ENCODE assay signal across 17 mouse cellular contexts in the genomic region with DNA sequence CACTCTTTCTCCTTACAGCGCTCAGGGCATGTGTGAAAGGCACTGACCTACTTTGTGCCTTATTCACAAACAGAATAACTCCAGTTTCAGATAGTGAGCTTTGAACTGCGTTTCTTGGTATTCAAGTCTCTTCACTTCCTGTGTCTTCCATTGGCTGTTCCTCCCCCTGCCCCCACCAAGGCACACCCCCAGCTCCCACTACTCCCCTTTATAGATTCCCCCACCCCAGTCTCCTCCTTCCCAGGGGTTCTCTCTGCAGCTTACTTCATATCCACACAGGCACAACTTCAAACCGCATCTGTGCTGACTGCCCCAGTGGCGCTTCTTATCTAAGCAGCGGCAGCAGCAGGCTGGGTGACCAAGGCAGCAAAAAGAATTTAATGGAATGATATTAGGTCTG.
A peak's percentile ranks its signal among the peaks of the same experiment; 100 is the strongest.
DNase-seq lines count a peak whose midpoint lies in the region; ATAC-seq and TF ChIP-seq lines count a peak whose summit lies in the region.
"Had no signal": no experiment of that assay in that cellular context is flagged by ENCODE, and none has a peak within 500 bp of the region (broad histone marks: within the 10 kb centered on the region; RNA-seq: fewer than 3 reads in every experiment).

No protein-coding gene starts in this region.

- WGBS in heart, embryonic 16.5 days, result 41% methylated on average over 5 of the region's 5 CpGs
- 48% methylated on average over 5 of the region's 5 CpGs for WGBS in liver, embryonic 11.5 days
- WGBS in forebrain, postnatal 0 days, result 78% methylated on average over 5 of the region's 5 CpGs
- 80% methylated on average over 5 of the region's 5 CpGs for WGBS in hindbrain, postnatal 0 days

- no peaks in the 10 kb centered on the region for H3K36me3 ChIP-seq in heart, embryonic 16.5 days (ENCODE audit: control insufficient read depth, insufficient read depth)
- no peaks in the 10 kb centered on the region for H3K36me3 ChIP-seq in G1E (replicated peaks)
- no peaks in the 10 kb centered on the region for H3K36me3 ChIP-seq in liver, embryonic 11.5 days (ENCODE audit: control insufficient read depth, insufficient read depth, low read length)
- H3K36me3 ChIP-seq in forebrain, postnatal 0 days (ENCODE audit: insufficient read depth), result no peaks in the 10 kb centered on the region
- no peaks in the 10 kb centered on the region for H3K36me3 ChIP-seq in hindbrain, postnatal 0 days (ENCODE audit: insufficient read depth, low read length)
- H3K36me3 ChIP-seq: embryonic facial prominence, embryonic 12.5 days; forebrain, embryonic 12.5 days; heart, embryonic 13.5 days; limb, embryonic 13.5 days had no signal

- H3K4me2 ChIP-seq in heart, embryonic 16.5 days (ENCODE audit: low read depth, low read length), result 0 out of 2 replicates have a peak overlapping the region, but pooled peaks have one; percentile 9
- peak overlapping the region; percentile 19 for H3K4me2 ChIP-seq in liver, embryonic 11.5 days
- H3K4me2 ChIP-seq in forebrain, postnatal 0 days (ENCODE audit: low read depth), result no peak overlapping the region
- H3K4me2 ChIP-seq in hindbrain, postnatal 0 days (ENCODE audit: low read depth, low read length), result no peak overlapping the region
- H3K4me2 ChIP-seq: embryonic facial prominence, embryonic 12.5 days; forebrain, embryonic 12.5 days; heart, embryonic 13.5 days; limb, embryonic 13.5 days had no signal

- H3K9me3 ChIP-seq in heart, embryonic 16.5 days (replicated peaks; ENCODE audit: control insufficient read depth, low read length), result peaks cover 7% of the 10 kb centered on the region
- H3K9me3 ChIP-seq in G1E (replicated peaks), result no peaks in the 10 kb centered on the region
- H3K9me3 ChIP-seq in liver, embryonic 11.5 days (ENCODE audit: control insufficient read depth, low read length), result no peaks in the 10 kb centered on the region; the same call in 1 of the 2 replicates
- H3K9me3 ChIP-seq in forebrain, postnatal 0 days (ENCODE audit: low read length), result no peaks in the 10 kb centered on the region
- H3K9me3 ChIP-seq in hindbrain, postnatal 0 days (ENCODE audit: low read length), result no peaks in the 10 kb centered on the region
- H3K9me3 ChIP-seq: embryonic facial prominence, embryonic 12.5 days; forebrain, embryonic 12.5 days; limb, embryonic 13.5 days had no signal

- TF ChIP-seq CTCF in G1E (IDR thresholded peaks at IDR 0.05; ENCODE audit: low read depth, low read length), result no peak
- TF ChIP-seq CTCF in forebrain, postnatal 0 days (IDR thresholded peaks at IDR 0.05; ENCODE audit: low read depth), result no peak
- TF ChIP-seq CTCF in hindbrain, postnatal 0 days (IDR thresholded peaks at IDR 0.05; ENCODE audit: low read depth), result no peak

- H3K4me1 ChIP-seq in heart, embryonic 16.5 days (ENCODE audit: control insufficient read depth, insufficient read depth, low read length), result no peaks in the 10 kb centered on the region
- H3K4me1 ChIP-seq in G1E (ENCODE audit: insufficient read depth, low read depth, low read length), result peaks cover 30% of the 10 kb centered on the region
- peaks cover 11% of the 10 kb centered on the region for H3K4me1 ChIP-seq in liver, embryonic 11.5 days (replicated peaks; ENCODE audit: control insufficient read depth, insufficient read depth, low read length)
- H3K4me1 ChIP-seq in forebrain, postnatal 0 days (ENCODE audit: insufficient read depth), result no peaks in the 10 kb centered on the region
- H3K4me1 ChIP-seq in hindbrain, postnatal 0 days (ENCODE audit: insufficient read depth, low read length), result no peaks in the 10 kb centered on the region
- H3K4me1 ChIP-seq: embryonic facial prominence, embryonic 12.5 days; forebrain, embryonic 12.5 days had no signal

- H3K27ac ChIP-seq in heart, embryonic 16.5 days (ENCODE audit: low read length), result peak overlapping the region; percentile 73
- H3K27ac ChIP-seq in liver, embryonic 11.5 days (ENCODE audit: low read depth, low read length), result peak overlapping the region; percentile 54
- no peak overlapping the region for H3K27ac ChIP-seq in forebrain, postnatal 0 days (ENCODE audit: low read depth, low read length)
- no peak overlapping the region for H3K27ac ChIP-seq in hindbrain, postnatal 0 days
- H3K27ac ChIP-seq: embryonic facial prominence, embryonic 12.5 days; forebrain, embryonic 12.5 days; heart, embryonic 13.5 days; limb, embryonic 13.5 days; macrophage had no signal

- no peaks in the 10 kb centered on the region for H3K27me3 ChIP-seq in heart, embryonic 16.5 days (ENCODE audit: control insufficient read depth, insufficient read depth, low read length)
- H3K27me3 ChIP-seq in G1E (ENCODE audit: insufficient read depth, low read length), result peaks cover 6% of the 10 kb centered on the region; the same call in 1 of the 2 replicates
- no peaks in the 10 kb centered on the region for H3K27me3 ChIP-seq in liver, embryonic 11.5 days (replicated peaks; ENCODE audit: control insufficient read depth, insufficient read depth, low read length)
- no peaks in the 10 kb centered on the region for H3K27me3 ChIP-seq in forebrain, postnatal 0 days (ENCODE audit: insufficient read depth, low read length)
- no peaks in the 10 kb centered on the region for H3K27me3 ChIP-seq in hindbrain, postnatal 0 days (ENCODE audit: insufficient read depth, low read length)
- H3K27me3 ChIP-seq: embryonic facial prominence, embryonic 12.5 days; forebrain, embryonic 12.5 days; heart, embryonic 13.5 days; limb, embryonic 13.5 days had no signal

- ATAC-seq in heart, embryonic 16.5 days (replicated peaks; ENCODE audit: extremely low read depth, insufficient read depth, low FRiP score), result 0 out of 2 replicates have a peak, but pooled peaks have one; percentile 34
- ATAC-seq in G1E (ENCODE audit: extremely low read depth, insufficient number of reproducible peaks, low FRiP score, poor library complexity, severe bottlenecking), result peak; percentile 10; the same call in 1 of the 2 replicates
- peak; percentile 79 for ATAC-seq in liver, embryonic 11.5 days (replicated peaks; ENCODE audit: low FRiP score)
- ATAC-seq in forebrain, postnatal 0 days, result no peak
- ATAC-seq in hindbrain, postnatal 0 days, result no peak

- H3K4me3 ChIP-seq in heart, embryonic 16.5 days (ENCODE audit: low read length), result no peak overlapping the region
- no peak overlapping the region; the same call in 1 of the 2 replicates for H3K4me3 ChIP-seq in G1E (ENCODE audit: low read depth, low read length)
- H3K4me3 ChIP-seq in liver, embryonic 11.5 days (ENCODE audit: low read depth, low read length), result no peak overlapping the region
- no peak overlapping the region for H3K4me3 ChIP-seq in forebrain, postnatal 0 days (ENCODE audit: low read depth, low read length)
- H3K4me3 ChIP-seq in hindbrain, postnatal 0 days (ENCODE audit: low read length), result no peak overlapping the region
- H3K4me3 ChIP-seq: embryonic facial prominence, embryonic 12.5 days; forebrain, embryonic 12.5 days; heart, embryonic 13.5 days; limb, embryonic 13.5 days had no signal

- no peak overlapping the region for H3K9ac ChIP-seq in heart, embryonic 16.5 days (ENCODE audit: low read length)
- peak overlapping the region; percentile 28; the same call in 1 of the 2 replicates for H3K9ac ChIP-seq in liver, embryonic 11.5 days (ENCODE audit: low read depth, low read length)
- H3K9ac ChIP-seq in forebrain, postnatal 0 days, result no peak overlapping the region
- no peak overlapping the region for H3K9ac ChIP-seq in hindbrain, postnatal 0 days (replicated peaks; ENCODE audit: low read length)
- H3K9ac ChIP-seq: embryonic facial prominence, embryonic 12.5 days; forebrain, embryonic 12.5 days; heart, embryonic 13.5 days; limb, embryonic 13.5 days had no signal

- DNase-seq in heart, postnatal 4 days, result no peak
- no peak for DNase-seq in G1E (ENCODE audit: low spot score)
- DNase-seq in liver, embryonic 11.5 days (ENCODE audit: low spot score), result no peak
- peak; percentile 76 to 89 for DNase-seq in thymus, adult 18-20 months
- no peak for DNase-seq in urinary bladder, postnatal 14 days (ENCODE audit: low spot score)
- no peak for DNase-seq in forebrain, postnatal 0 days
- DNase-seq in hindbrain, postnatal 0 days (ENCODE audit: low spot score), result no peak
- DNase-seq: cerebellum, adult 9-11 months; gastrocnemius, postnatal 14 days; kidney, postnatal 10 days; layer of hippocampus, postnatal 36 days had no signal

Comparison
In these comparisons a context has a peak if more than half of its experiments do, and no peak if none do; other contexts are left out.
1. ATAC-seq: peak in heart, embryonic 16.5 days (single experiment), G1E (single experiment) and liver, embryonic 11.5 days (single experiment); none in forebrain, postnatal 0 days (single experiment) and hindbrain, postnatal 0 days (single experiment).
2. H3K27ac ChIP-seq: peak in heart, embryonic 16.5 days (single experiment) and liver, embryonic 11.5 days (single experiment); none in forebrain, postnatal 0 days (single experiment) and hindbrain, postnatal 0 days (single experiment).
3. H3K4me2 ChIP-seq: peak in heart, embryonic 16.5 days (single experiment) and liver, embryonic 11.5 days (single experiment); none in forebrain, postnatal 0 days (single experiment) and hindbrain, postnatal 0 days (single experiment).
4. DNase-seq: peak in thymus, adult 18-20 months (2 of 2); none in heart, postnatal 4 days (single experiment), G1E (single experiment), liver, embryonic 11.5 days (single experiment), urinary bladder, postnatal 14 days (single experiment), forebrain, postnatal 0 days (single experiment) and hindbrain, postnatal 0 days (single experiment).